Mouse (Mus musculus) liver, embryonic 14.5 days (tissue): Measurements from ENCODE around the gene Glce. TPM values are rescaled to one million over a fixed set of nuclear protein-coding genes. Genes with fewer than 3 reads are reported as not detected.

Experiments used
- ATAC-seq: fragments of 200-750 bp; cut with Nextera tagmentation; 2 replicates; pipeline ENCODE4 v1.8.0; 2017; ENCODE audit warnings: moderate number of reproducible peaks, mild to moderate bottlenecking, moderate library complexity; ENCODE audit not compliant: insufficient read depth
- DNase-seq, 3 experiments: peaks; one replicate each; pipeline ENCODE4 v3.0.0-alpha.2; 2012 to 2013; ENCODE audit warnings: low read depth in 3 of 3, low spot score in 3 of 3
- H3K27ac ChIP-seq: fragments of 300-500 bp; sonication (generic); 2 replicates; pipeline ENCODE4 v1.5.1; 2014; ENCODE audit warnings: moderate library complexity, mild to moderate bottlenecking, control low read depth, inconsistent platforms
- H3K27me3 ChIP-seq: fragments of 300-500 bp; sonication (generic); 2 replicates; pipeline ENCODE4 v1.6.1; 2014; ENCODE audit warnings: mild to moderate bottlenecking, low read length, moderate library complexity; ENCODE audit not compliant: control insufficient read depth, insufficient read depth
- H3K36me3 ChIP-seq: fragments of 300-500 bp; sonication (generic); replicated peaks from 2 replicates; pipeline ENCODE4 v1.6.1; 2014; ENCODE audit warnings: low read depth; ENCODE audit not compliant: control insufficient read depth, insufficient read depth
- H3K4me1 ChIP-seq, 2 experiments: fragments of 200-500 bp in 1 of 2; fragments of 300-500 bp in 1 of 2; sonication (generic) in 1 of 2; replicated peaks; 2 replicates each; pipeline ENCODE4 v1.6.1; 2012 to 2014; ENCODE audit warnings: antibody characterized with exemption in 1 of 2, inconsistent platforms in 1 of 2, low read length in 1 of 2; ENCODE audit not compliant: control insufficient read depth in 2 of 2, insufficient read depth in 2 of 2
- H3K4me2 ChIP-seq: fragments of 300-500 bp; sonication (generic); 2 replicates; pipeline ENCODE4 v1.6.1; 2014; ENCODE audit warnings: low read depth, mild to moderate bottlenecking, control low read depth, moderate library complexity
- H3K4me3 ChIP-seq, 2 experiments: fragments of 200-500 bp in 1 of 2; fragments of 300-500 bp in 1 of 2; sonication (generic) in 1 of 2; 2 replicates each; pipeline ENCODE4 v1.5.1; 2012 to 2014; ENCODE audit warnings: low read depth in 2 of 2, low read length in 2 of 2, mild to moderate bottlenecking in 2 of 2, control low read depth in 1 of 2, inconsistent platforms in 1 of 2, moderate library complexity in 1 of 2; ENCODE audit not compliant: insufficient read depth in 1 of 2
- H3K9ac ChIP-seq: fragments of 300-500 bp; sonication (generic); replicated peaks from 2 replicates; pipeline ENCODE4 v1.6.1; 2014; ENCODE audit warnings: mild to moderate bottlenecking, control low read depth, moderate library complexity
- H3K9me3 ChIP-seq: fragments of 300-500 bp; sonication (generic); 2 replicates; pipeline ENCODE4 v1.6.1; 2016; ENCODE audit warnings: low read length, mixed read lengths; ENCODE audit not compliant: control insufficient read depth
- CTCF ChIP-seq: IDR thresholded peaks from 2 replicates; pipeline ENCODE4 v1.5.1; 2016; ENCODE audit warnings: antibody characterized with exemption, low read depth, control low read depth
- EP300 ChIP-seq: IDR thresholded peaks from 2 replicates; pipeline ENCODE4 v1.6.1; 2016; ENCODE audit warnings: antibody characterized with exemption, low read depth
- WGBS: fragments of 180-500 bp; shearing (Covaris S2); extraction: QIAGEN DNeasy Blood & Tissue Kit; methylation state at CpG from one replicate; pipeline ENCODE4 v1.1.7; 2014; ENCODE audit not compliant: insufficient replicate concordance; 5-methylcytosine and 5-hydroxymethylcytosine counted together
- polyA plus RNA-seq, 2 experiments: library from polyadenylated mRNA; depleted of rRNA in 1 of 2; stranded (reverse) in 1 of 2; unstranded in 1 of 2; fragments of >200 nt; fragmentation: Nextera tagmentation in 1 of 2; extraction: Ambion mirVana in 1 of 2; gene quantifications; 2 replicates each; pipeline versions ENCODE4 v1.2.1 to v1.2.3; 2012 to 2014

The Glce gene
- polyA plus RNA-seq, 2 experiments: 2.7 to 5.6 TPM

GRCm38 (mm10) chr9:62081542-62081941 is 40.9 kb downstream of the Glce start:
- H3K9ac ChIP-seq: no peak overlapping the region

GRCm38 (mm10) chr9:62080028-62080760 is 42.3 kb downstream of the Glce start:
- DNase-seq (no peak), ATAC-seq (no peak)
- H3K4me3 ChIP-seq: no peak overlapping the region
- H3K27ac ChIP-seq: no peak overlapping the region
- no peak overlapping the region for H3K4me2 ChIP-seq
- peaks cover 5 to 14% of the 10 kb centered on the region in 2 experiments; a peak in 3 of 4 replicates for H3K4me1 ChIP-seq
- H3K9me3 ChIP-seq: no peaks in the 10 kb centered on the region
- no peak overlapping the region for H3K9ac ChIP-seq
- H3K27me3 ChIP-seq: no peaks in the 10 kb centered on the region
- TF ChIP-seq CTCF (no peak), EP300 (no peak)
- no peaks in the 10 kb centered on the region for H3K36me3 ChIP-seq

More at GRCm38 (mm10) chr9:62081542-62081941, 40.9 kb downstream of the Glce start:
- no peak for TF ChIP-seq EP300
- TF ChIP-seq CTCF: no peak
- Histone ChIP-seq H3K36me3 (no peaks in the 10 kb centered on the region), H3K4me1 (peaks cover 5 to 18% of the 10 kb centered on the region in 2 experiments; a peak in 3 of 4 replicates), H3K4me2 (no peak overlapping the region), H3K27me3 (no peaks in the 10 kb centered on the region), H3K9me3 (no peaks in the 10 kb centered on the region), H3K4me3 (no peak overlapping the region), H3K27ac (no peak overlapping the region)
- 59% methylated on average over 3 of the region's 3 CpGs for WGBS
- DNase-seq: no peak
- ATAC-seq: no peak

- 65% methylated on average over 3 of the region's 3 CpGs for WGBS
- H3K27ac ChIP-seq: no peak overlapping the region
- DNase-seq (no peak), ATAC-seq (no peak)
- H3K9ac ChIP-seq: no peak overlapping the region
- no peak overlapping the region for H3K4me2 ChIP-seq
- H3K36me3 ChIP-seq: no peaks in the 10 kb centered on the region
- no peaks in the 10 kb centered on the region for H3K9me3 ChIP-seq
- TF ChIP-seq CTCF (no peak), EP300 (no peak)
- no peak overlapping the region for H3K4me3 ChIP-seq
- 0 out of 4 replicates have a peak, but pooled peaks cover 0 to 1% of the 10 kb centered on the region in 2 experiments for H3K4me1 ChIP-seq
- H3K27me3 ChIP-seq: no peaks in the 10 kb centered on the region
Observed at GRCm38 (mm10) chr9:62062234-62062633, 60.2 kb downstream of the Glce start.

GRCm38 (mm10) chr9:62060431-62060830 is 62.0 kb downstream of the Glce start:
- Histone ChIP-seq H3K27me3 (no peaks in the 10 kb centered on the region), H3K36me3 (no peaks in the 10 kb centered on the region), H3K4me2 (no peak overlapping the region), H3K4me1 (0 out of 4 replicates have a peak, but pooled peaks cover 0 to 1% of the 10 kb centered on the region in 2 experiments), H3K9ac (no peak overlapping the region), H3K4me3 (no peak overlapping the region), H3K27ac (no peak overlapping the region), H3K9me3 (no peaks in the 10 kb centered on the region)
- 65% methylated on average over 2 of the region's 2 CpGs for WGBS
- no peak for ATAC-seq
- no peak for DNase-seq
- TF ChIP-seq EP300 (no peak), CTCF (no peak)

- no peaks in the 10 kb centered on the region for H3K36me3 ChIP-seq
- 88% methylated on average over 11 of the region's 11 CpGs for WGBS
- no peaks in the 10 kb centered on the region for H3K9me3 ChIP-seq
- H3K4me1 ChIP-seq: 0 out of 4 replicates have a peak, but pooled peaks cover 0 to 1% of the 10 kb centered on the region in 2 experiments
- H3K4me2 ChIP-seq: no peak overlapping the region
- no peaks in the 10 kb centered on the region for H3K27me3 ChIP-seq
- H3K9ac ChIP-seq: no peak overlapping the region
- H3K27ac ChIP-seq: no peak overlapping the region
- no peak overlapping the region for H3K4me3 ChIP-seq
- ATAC-seq (no peak), DNase-seq (no peak)
- no peak for TF ChIP-seq CTCF
- TF ChIP-seq EP300: no peak
Observed at GRCm38 (mm10) chr9:62059941-62060340, 62.5 kb downstream of the Glce start.
